Mouse (Mus musculus) liver, embryonic 14.5 days (tissue): ENCODE data around the gene Frmd5. TPM values are rescaled to one million over a fixed set of nuclear protein-coding genes. Genes with fewer than 3 reads are reported as not detected.

Experiments
- ATAC-seq: fragments of 200-750 bp; cut with Nextera tagmentation; 2 replicates; pipeline ENCODE4 v1.8.0; 2017; ENCODE audit warnings: moderate number of reproducible peaks, mild to moderate bottlenecking, moderate library complexity; ENCODE audit not compliant: insufficient read depth
- DNase-seq, 3 experiments: peaks; one replicate each; pipeline ENCODE4 v3.0.0-alpha.2; 2012 to 2013; ENCODE audit warnings: low read depth in 3 of 3, low spot score in 3 of 3
- H3K27ac ChIP-seq: fragments of 300-500 bp; sonication (generic); 2 replicates; pipeline ENCODE4 v1.5.1; 2014; ENCODE audit warnings: moderate library complexity, mild to moderate bottlenecking, control low read depth, inconsistent platforms
- H3K27me3 ChIP-seq: fragments of 300-500 bp; sonication (generic); 2 replicates; pipeline ENCODE4 v1.6.1; 2014; ENCODE audit warnings: mild to moderate bottlenecking, low read length, moderate library complexity; ENCODE audit not compliant: control insufficient read depth, insufficient read depth
- H3K36me3 ChIP-seq: fragments of 300-500 bp; sonication (generic); replicated peaks from 2 replicates; pipeline ENCODE4 v1.6.1; 2014; ENCODE audit warnings: low read depth; ENCODE audit not compliant: control insufficient read depth, insufficient read depth
- H3K4me1 ChIP-seq, 2 experiments: fragments of 200-500 bp in 1 of 2; fragments of 300-500 bp in 1 of 2; sonication (generic) in 1 of 2; replicated peaks; 2 replicates each; pipeline ENCODE4 v1.6.1; 2012 to 2014; ENCODE audit warnings: antibody characterized with exemption in 1 of 2, inconsistent platforms in 1 of 2, low read length in 1 of 2; ENCODE audit not compliant: control insufficient read depth in 2 of 2, insufficient read depth in 2 of 2
- H3K4me2 ChIP-seq: fragments of 300-500 bp; sonication (generic); 2 replicates; pipeline ENCODE4 v1.6.1; 2014; ENCODE audit warnings: low read depth, mild to moderate bottlenecking, control low read depth, moderate library complexity
- H3K4me3 ChIP-seq, 2 experiments: fragments of 200-500 bp in 1 of 2; fragments of 300-500 bp in 1 of 2; sonication (generic) in 1 of 2; 2 replicates each; pipeline ENCODE4 v1.5.1; 2012 to 2014; ENCODE audit warnings: low read depth in 2 of 2, low read length in 2 of 2, mild to moderate bottlenecking in 2 of 2, control low read depth in 1 of 2, inconsistent platforms in 1 of 2, moderate library complexity in 1 of 2; ENCODE audit not compliant: insufficient read depth in 1 of 2
- H3K9ac ChIP-seq: fragments of 300-500 bp; sonication (generic); replicated peaks from 2 replicates; pipeline ENCODE4 v1.6.1; 2014; ENCODE audit warnings: mild to moderate bottlenecking, control low read depth, moderate library complexity
- H3K9me3 ChIP-seq: fragments of 300-500 bp; sonication (generic); 2 replicates; pipeline ENCODE4 v1.6.1; 2016; ENCODE audit warnings: low read length, mixed read lengths; ENCODE audit not compliant: control insufficient read depth
- CTCF ChIP-seq: IDR thresholded peaks from 2 replicates; pipeline ENCODE4 v1.5.1; 2016; ENCODE audit warnings: antibody characterized with exemption, low read depth, control low read depth
- EP300 ChIP-seq: IDR thresholded peaks from 2 replicates; pipeline ENCODE4 v1.6.1; 2016; ENCODE audit warnings: antibody characterized with exemption, low read depth
- WGBS: fragments of 180-500 bp; shearing (Covaris S2); extraction: QIAGEN DNeasy Blood & Tissue Kit; methylation state at CpG from one replicate; pipeline ENCODE4 v1.1.7; 2014; ENCODE audit not compliant: insufficient replicate concordance; 5-methylcytosine and 5-hydroxymethylcytosine counted together
- polyA plus RNA-seq, 2 experiments: library from polyadenylated mRNA; depleted of rRNA in 1 of 2; stranded (reverse) in 1 of 2; unstranded in 1 of 2; fragments of >200 nt; fragmentation: Nextera tagmentation in 1 of 2; extraction: Ambion mirVana in 1 of 2; gene quantifications; 2 replicates each; pipeline versions ENCODE4 v1.2.1 to v1.2.3; 2012 to 2014

Frmd5 gene
- polyA plus RNA-seq, 2 experiments = 0.06 to 0.12 TPM

DNA sequence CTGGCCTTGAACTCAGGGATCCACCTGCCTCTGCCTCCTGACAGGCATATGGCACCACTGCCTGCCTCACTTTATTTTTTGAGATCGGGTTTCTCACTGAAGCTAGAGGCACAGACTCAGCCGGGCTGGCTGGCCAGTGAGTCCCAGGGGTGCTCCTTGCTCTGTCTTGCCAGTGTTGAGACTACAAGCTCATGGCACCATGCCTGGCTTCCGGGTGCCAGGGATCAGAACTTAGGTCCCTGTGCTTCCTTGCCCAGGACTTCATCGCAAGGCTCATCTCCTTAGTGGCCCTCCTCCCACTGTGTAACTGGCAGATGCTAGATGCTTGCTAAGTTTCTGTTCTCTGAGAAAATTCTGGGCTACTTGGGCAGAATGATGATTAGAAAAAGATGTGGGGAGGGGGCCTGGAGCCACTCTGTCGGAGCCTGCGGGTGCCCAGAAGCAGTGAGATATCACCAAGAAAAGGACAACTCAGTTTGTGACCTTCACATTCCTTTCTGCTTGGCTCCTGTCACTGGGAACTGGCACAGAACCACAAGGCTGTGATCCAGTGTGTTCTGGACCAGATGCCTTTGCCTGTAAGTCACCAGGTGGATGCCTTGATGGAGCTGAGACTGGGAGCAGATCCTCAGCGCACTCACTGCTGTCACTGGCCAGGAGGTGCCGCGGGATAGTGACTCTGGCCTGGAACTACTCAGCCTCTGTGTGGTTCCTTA lies 192.2 kb downstream of the Frmd5 start:
- no peak overlapping the region for H3K27ac ChIP-seq
- no peaks in the 10 kb centered on the region for H3K36me3 ChIP-seq
- WGBS = 67% methylated on average over 9 of the region's 9 CpGs
- no peak for DNase-seq
- TF ChIP-seq EP300 = no peak
- no peak for TF ChIP-seq CTCF
- no peak overlapping the region for H3K4me2 ChIP-seq
- H3K4me3 ChIP-seq = no peak overlapping the region
- no peaks in the 10 kb centered on the region; a peak in 1 of 4 replicates for H3K4me1 ChIP-seq
- no peak for ATAC-seq
- H3K9ac ChIP-seq = no peak overlapping the region
- no peaks in the 10 kb centered on the region for H3K27me3 ChIP-seq
- no peaks in the 10 kb centered on the region for H3K9me3 ChIP-seq

DNA sequence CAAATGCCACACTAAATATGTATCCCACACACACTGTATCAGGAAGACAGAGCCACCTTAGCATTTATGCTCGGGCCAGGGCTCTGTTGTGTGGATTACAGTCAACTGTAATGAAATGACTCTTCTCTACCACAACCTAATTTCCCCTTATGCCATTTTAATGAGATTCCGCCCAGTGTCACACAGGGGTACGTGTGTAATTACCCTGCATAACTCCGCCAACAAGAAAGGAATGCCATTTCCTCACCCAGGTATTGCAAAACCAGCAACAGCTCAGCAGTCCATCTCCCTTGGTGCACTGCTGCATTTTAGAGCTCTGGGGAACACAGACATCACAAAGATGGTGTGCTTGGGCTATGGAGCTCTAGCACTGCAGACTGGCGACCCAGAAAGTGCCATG lies 194.8 kb downstream of the Frmd5 start:
- Histone ChIP-seq H3K4me3 (no peak overlapping the region), H3K27me3 (no peaks in the 10 kb centered on the region), H3K9ac (no peak overlapping the region), H3K36me3 (no peaks in the 10 kb centered on the region), H3K4me2 (no peak overlapping the region), H3K9me3 (no peaks in the 10 kb centered on the region), H3K27ac (no peak overlapping the region), H3K4me1 (no peaks in the 10 kb centered on the region; a peak in 1 of 4 replicates)
- no peak for TF ChIP-seq CTCF
- TF ChIP-seq EP300 = no peak
- DNase-seq = no peak
- ATAC-seq = no peak
- WGBS = 54% methylated on average over 5 of the region's 5 CpGs

DNA sequence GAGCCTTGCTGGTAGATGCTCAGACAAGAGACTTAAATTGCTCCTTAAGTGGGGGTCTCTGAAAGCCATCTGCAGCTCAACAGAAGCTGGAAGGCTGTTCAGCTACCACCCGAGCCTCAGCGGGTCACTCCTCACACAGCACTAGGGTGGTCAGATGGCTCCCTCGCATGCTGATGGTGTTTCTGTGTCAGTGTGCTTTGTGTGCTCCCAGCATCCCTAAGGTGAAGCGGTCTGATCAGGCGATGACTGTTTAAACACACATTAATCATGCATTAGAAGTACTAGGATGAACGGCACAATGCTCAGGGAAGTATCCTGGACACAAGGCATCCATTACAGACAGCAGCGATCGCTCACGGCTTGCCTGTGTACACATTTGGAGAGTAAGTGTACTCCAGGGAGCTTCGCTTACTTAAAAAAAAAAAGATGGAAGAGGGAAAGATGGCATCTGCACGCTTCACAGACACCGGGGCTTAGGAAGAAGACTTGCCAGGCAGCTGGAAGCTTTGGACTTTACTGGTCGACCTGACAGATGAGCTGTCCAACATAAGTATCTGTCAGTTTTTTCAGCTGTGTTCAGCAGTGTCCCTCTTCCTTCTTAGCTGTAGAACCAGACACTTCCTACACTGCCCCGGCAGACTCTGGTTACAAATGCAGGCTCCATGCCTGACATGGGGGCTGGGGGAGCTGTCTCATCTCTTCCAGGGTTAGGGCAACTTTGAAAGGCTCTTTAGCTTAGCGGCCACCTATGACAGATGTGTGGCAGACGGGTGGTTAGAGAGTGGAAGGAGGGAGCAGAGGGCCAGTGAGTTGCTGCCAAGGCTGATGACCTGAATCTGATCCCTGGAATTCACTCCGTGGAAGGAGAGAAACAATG lies 196.6 kb downstream of the Frmd5 start:
- Histone ChIP-seq H3K27ac (no peak overlapping the region), H3K9me3 (no peaks in the 10 kb centered on the region), H3K4me2 (no peak overlapping the region), H3K27me3 (no peaks in the 10 kb centered on the region), H3K36me3 (no peaks in the 10 kb centered on the region), H3K9ac (no peak overlapping the region), H3K4me1 (no peaks in the 10 kb centered on the region; a peak in 1 of 4 replicates), H3K4me3 (no peak overlapping the region)
- TF ChIP-seq CTCF = no peak
- no peak for TF ChIP-seq EP300
- ATAC-seq (no peak), DNase-seq (no peak)
- 58% methylated on average over 17 of the region's 17 CpGs for WGBS

DNA sequence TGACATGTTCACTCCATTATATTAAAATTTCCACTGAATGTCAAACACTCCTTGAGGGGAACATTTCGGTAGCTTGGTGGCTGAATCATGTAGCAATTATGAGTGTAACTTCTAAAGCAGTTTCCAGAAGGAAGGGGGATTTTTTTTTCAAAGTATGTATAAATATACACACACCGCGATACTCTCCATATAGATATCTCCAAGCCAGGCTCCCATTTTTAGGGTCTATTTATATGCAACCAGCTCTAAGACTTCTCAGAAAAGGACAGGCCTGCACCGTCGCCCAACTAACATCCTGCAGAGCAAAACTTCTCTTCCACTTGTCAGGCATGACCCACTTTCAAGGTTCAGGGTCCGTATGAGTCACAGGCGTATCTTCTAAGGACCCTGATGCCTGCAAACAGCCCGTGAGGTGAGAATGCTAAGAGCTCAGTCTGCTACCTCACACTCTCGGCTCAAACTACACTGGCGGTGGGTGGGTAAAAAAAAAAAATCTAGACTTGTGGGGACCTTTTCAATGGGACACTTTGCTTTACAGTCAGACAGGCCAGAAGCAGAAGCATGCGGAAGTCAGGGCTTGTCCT lies 197.7 kb downstream of the Frmd5 start:
- no peak for ATAC-seq

DNA sequence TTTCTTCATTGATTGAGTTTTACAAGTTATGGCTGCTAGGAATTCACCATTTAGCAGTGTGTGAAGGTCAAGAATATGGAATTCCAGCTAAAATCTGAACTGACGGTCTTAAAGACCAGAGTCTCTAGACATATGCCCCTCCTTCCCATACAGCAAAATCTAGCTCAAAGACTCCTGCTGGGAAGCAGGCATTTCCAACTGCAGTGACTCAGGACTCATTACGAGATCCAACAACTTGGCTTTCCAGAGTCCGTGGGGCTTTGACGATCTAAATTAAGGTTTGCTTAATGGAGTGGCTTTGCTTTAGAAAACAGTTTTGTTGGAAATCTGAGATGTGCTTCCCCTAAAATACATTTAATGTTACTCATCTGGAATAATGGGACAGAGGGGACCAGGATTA lies 204.5 kb downstream of the Frmd5 start:
- H3K36me3 ChIP-seq = no peaks in the 10 kb centered on the region
- H3K9ac ChIP-seq = no peak overlapping the region
- no peaks in the 10 kb centered on the region for H3K27me3 ChIP-seq
- no peak for TF ChIP-seq EP300
- no peak for TF ChIP-seq CTCF
- no peak overlapping the region for H3K4me2 ChIP-seq
- WGBS = 69% methylated on average over 4 of the region's 4 CpGs
- DNase-seq (no peak), ATAC-seq (no peak)
- H3K27ac ChIP-seq = no peak overlapping the region
- H3K4me3 ChIP-seq = no peak overlapping the region
- no peaks in the 10 kb centered on the region for H3K4me1 ChIP-seq
- no peaks in the 10 kb centered on the region for H3K9me3 ChIP-seq

More for the DNA sequence above, 197.7 kb downstream of the Frmd5 start:
- H3K9ac ChIP-seq = no peak overlapping the region
- DNase-seq = no peak
- H3K27ac ChIP-seq = no peak overlapping the region
- H3K4me2 ChIP-seq = no peak overlapping the region
- H3K27me3 ChIP-seq = no peaks in the 10 kb centered on the region
- 68% methylated on average over 11 of the region's 11 CpGs for WGBS
- H3K9me3 ChIP-seq = no peaks in the 10 kb centered on the region
- H3K4me1 ChIP-seq = no peaks in the 10 kb centered on the region; a peak in 1 of 4 replicates
- H3K4me3 ChIP-seq = no peak overlapping the region
- no peak for TF ChIP-seq EP300
- TF ChIP-seq CTCF = no peak
- no peaks in the 10 kb centered on the region for H3K36me3 ChIP-seq
